Mouse (Mus musculus): Measurements from ENCODE around the gene Cbx8. TPM values are rescaled to one million over a fixed set of nuclear protein-coding genes. Genes with fewer than 3 reads are reported as not detected.
A peak's percentile ranks its signal among the peaks of the same experiment; 100 is the strongest.

Cbx8 gene
- total RNA-seq (2014; rRNA removed) (14.9 and 15.5 TPM in 2 replicates), polyA plus RNA-seq (2015; fragmentation: Nextera tagmentation; extraction: Ambion mirVana) (6.8 and 7.6 TPM in 2 replicates)

GRCm38 (mm10) chr11:119040600-119041324 lies at the start of gene Cbx8:
TSS of gene Cbx8 (minus strand) at chr11:119040969.
- Histone ChIP-seq H3K4me3 (ENCODE audit: low read depth, low read length) (peak within 1 kb of the TSS; percentile 81), H3K9me3 (ENCODE audit: low read length) (no peaks in the 10 kb centered on the region), H3K4me2 (ENCODE audit: low read depth, low read length, poor library complexity, severe bottlenecking) (peak within 1 kb of the TSS; percentile 96), H3K36me3 (ENCODE audit: insufficient read depth, low read length) (peaks cover 8% of the 10 kb centered on the region), H3K27ac (ENCODE audit: low read depth, low read length) (peak within 1 kb of the TSS; percentile 85), H3K4me1 (ENCODE audit: insufficient read depth, low read length) (peaks cover 12% of the 10 kb centered on the region; the same call in 1 of the 2 replicates), H3K27me3 (ENCODE audit: insufficient read depth, low read length) (peaks cover 47% of the 10 kb centered on the region), H3K9ac (replicated peaks; ENCODE audit: low read length, poor library complexity, severe bottlenecking) (peak within 1 kb of the TSS; percentile 88)
- peak; percentile 100 for DNase-seq (ENCODE audit: low spot score)
- WGBS, result under 1% methylated on average over 36 of the region's 63 CpGs
- peak; percentile 92 for ATAC-seq (ENCODE audit: low FRiP score)
- peak; percentile 10; the same call in 1 of the 2 replicates for TF ChIP-seq CTCF (IDR thresholded peaks at IDR 0.05)

GRCm38 (mm10) chr11:119090076-119090960 lies 49.5 kb upstream of the Cbx8 start:
- peaks cover 11% of the 10 kb centered on the region; the same call in 1 of the 2 replicates for H3K27me3 ChIP-seq (ENCODE audit: insufficient read depth, low read length)
- TF ChIP-seq CTCF (IDR thresholded peaks at IDR 0.05), result no peak
- DNase-seq (ENCODE audit: low spot score), result no peak
- no peaks in the 10 kb centered on the region for H3K9me3 ChIP-seq (ENCODE audit: low read length)
- peak overlapping the region; percentile 67 for H3K9ac ChIP-seq (replicated peaks; ENCODE audit: low read length, poor library complexity, severe bottlenecking)
- H3K36me3 ChIP-seq (ENCODE audit: insufficient read depth, low read length), result no peaks in the 10 kb centered on the region
- peaks cover 8% of the 10 kb centered on the region; the same call in 1 of the 2 replicates for H3K4me1 ChIP-seq (ENCODE audit: insufficient read depth, low read length)
- under 1% methylated on average over 73 of the region's 75 CpGs for WGBS
- H3K27ac ChIP-seq (ENCODE audit: low read depth, low read length), result no peak overlapping the region
- peak overlapping the region; percentile 48 for H3K4me3 ChIP-seq (ENCODE audit: low read depth, low read length)
- no peak for ATAC-seq (ENCODE audit: low FRiP score)
- H3K4me2 ChIP-seq (ENCODE audit: low read depth, low read length, poor library complexity, severe bottlenecking), result peak overlapping the region; percentile 98

- Histone ChIP-seq H3K9me3 (ENCODE audit: low read length) (no peaks in the 10 kb centered on the region), H3K4me2 (ENCODE audit: low read depth, low read length, poor library complexity, severe bottlenecking) (peak overlapping the region; percentile 98), H3K36me3 (ENCODE audit: insufficient read depth, low read length) (no peaks in the 10 kb centered on the region), H3K4me3 (ENCODE audit: low read depth, low read length) (peak overlapping the region; percentile 48), H3K27ac (ENCODE audit: low read depth, low read length) (no peak overlapping the region), H3K27me3 (ENCODE audit: insufficient read depth, low read length) (peaks cover 11% of the 10 kb centered on the region; the same call in 1 of the 2 replicates), H3K4me1 (ENCODE audit: insufficient read depth, low read length) (peaks cover 8% of the 10 kb centered on the region; the same call in 1 of the 2 replicates), H3K9ac (replicated peaks; ENCODE audit: low read length, poor library complexity, severe bottlenecking) (peak overlapping the region; percentile 67)
- TF ChIP-seq CTCF (IDR thresholded peaks at IDR 0.05), result no peak
- ATAC-seq (ENCODE audit: low FRiP score) (no peak), DNase-seq (ENCODE audit: low spot score) (no peak)
- under 1% methylated on average over 41 of the region's 41 CpGs for WGBS
Observed at GRCm38 (mm10) chr11:119089235-119090075, 48.7 kb upstream of the Cbx8 start.

DNA sequence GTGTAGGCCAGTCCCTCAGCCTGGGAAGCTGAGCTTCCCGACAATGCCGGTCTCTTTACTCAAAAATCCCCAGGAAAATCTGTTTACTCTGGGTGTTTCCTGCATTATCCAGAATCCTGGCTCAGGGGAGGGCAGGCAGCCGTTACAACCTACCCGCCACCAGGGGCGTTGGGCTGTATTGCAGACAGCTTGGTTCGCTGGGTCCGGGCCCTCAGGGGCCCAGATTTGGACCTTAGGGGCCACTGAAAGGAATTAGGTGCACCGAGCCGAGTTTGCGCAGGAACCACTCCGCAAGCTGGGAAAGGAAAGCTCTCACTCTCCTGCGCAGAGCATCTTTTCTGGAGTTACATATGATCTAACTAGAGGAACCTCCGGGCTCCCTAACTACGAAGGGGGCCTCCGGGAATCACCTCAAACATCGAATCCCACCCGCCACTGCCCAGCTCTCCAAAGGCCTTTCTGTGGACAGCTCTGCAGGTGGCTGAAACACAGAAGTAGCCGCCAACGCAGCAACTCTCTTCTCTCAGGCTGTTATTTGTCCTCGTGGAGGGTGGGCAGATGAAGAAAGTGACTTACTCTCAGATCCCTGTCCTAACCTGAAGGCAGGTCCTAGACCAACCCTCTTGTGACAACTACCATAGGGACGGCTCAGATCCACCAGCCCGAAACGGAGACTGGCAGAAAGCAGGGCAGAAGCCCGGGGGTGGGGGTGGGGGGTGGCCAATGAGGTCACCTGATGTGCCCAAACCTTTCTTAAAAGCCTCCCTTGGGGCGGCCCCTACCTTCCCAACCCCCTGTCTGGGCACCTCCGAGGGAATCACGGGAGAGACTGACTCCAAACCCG lies 47.8 kb upstream of the Cbx8 start:
- WGBS, result 2% methylated on average over 28 of the region's 28 CpGs
- Histone ChIP-seq H3K27ac (ENCODE audit: low read depth, low read length) (no peak overlapping the region), H3K9me3 (ENCODE audit: low read length) (no peaks in the 10 kb centered on the region), H3K4me3 (ENCODE audit: low read depth, low read length) (no peak overlapping the region), H3K4me2 (ENCODE audit: low read depth, low read length, poor library complexity, severe bottlenecking) (no peak overlapping the region), H3K27me3 (ENCODE audit: insufficient read depth, low read length) (peaks cover 11% of the 10 kb centered on the region; the same call in 1 of the 2 replicates), H3K4me1 (ENCODE audit: insufficient read depth, low read length) (peaks cover 9% of the 10 kb centered on the region; the same call in 1 of the 2 replicates), H3K36me3 (ENCODE audit: insufficient read depth, low read length) (no peaks in the 10 kb centered on the region), H3K9ac (replicated peaks; ENCODE audit: low read length, poor library complexity, severe bottlenecking) (no peak overlapping the region)
- DNase-seq (ENCODE audit: low spot score) (no peak), ATAC-seq (ENCODE audit: low FRiP score) (no peak)
- peak; percentile 55 for TF ChIP-seq CTCF (IDR thresholded peaks at IDR 0.05)

Data from midbrain, postnatal 0 days (tissue).